Mouse (Mus musculus): ENCODE results near the gene Btg2. TPM values are rescaled to one million over a fixed set of nuclear protein-coding genes. Genes with fewer than 3 reads are reported as not detected.
A peak's percentile ranks its signal among the peaks of the same experiment; 100 is the strongest.

Gene Btg2
- polyA plus RNA-seq, 1 experiment from 2014 or later: 49.0 TPM

DNA sequence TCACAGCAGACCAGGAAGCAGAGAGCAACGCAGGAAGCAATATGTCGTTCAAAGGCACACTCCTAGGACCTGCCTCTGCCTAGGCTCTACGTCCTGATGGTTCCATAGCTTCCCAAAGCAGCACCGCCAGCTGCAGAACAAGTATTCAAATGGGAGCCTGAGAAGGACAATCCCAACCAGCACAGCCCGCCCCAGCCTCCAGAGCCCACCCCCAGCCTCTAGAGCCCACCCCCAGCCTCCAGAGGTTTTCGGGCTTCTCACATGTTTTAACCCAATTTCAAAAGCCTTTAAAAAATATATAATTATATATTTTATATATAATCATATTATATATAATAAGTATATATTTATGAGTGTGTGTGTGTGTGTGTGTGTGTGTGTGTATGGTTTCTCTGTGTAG, 29.4 kb downstream of the Btg2 start:
- no peak for ATAC-seq (ENCODE audit: low read depth)
- Histone ChIP-seq H3K27me3 (no peaks in the 10 kb centered on the region), H3K9me3 (no peaks in the 10 kb centered on the region), H3K27ac (replicated peaks) (no peak overlapping the region), H3K4me2 (no peak overlapping the region), H3K9ac (no peak overlapping the region), H3K36me3 (no peaks in the 10 kb centered on the region), H3K4me1 (replicated peaks) (no peaks in the 10 kb centered on the region), H3K4me3 (no peak overlapping the region)
- 76% methylated on average over 6 of the region's 6 CpGs for WGBS

DNA sequence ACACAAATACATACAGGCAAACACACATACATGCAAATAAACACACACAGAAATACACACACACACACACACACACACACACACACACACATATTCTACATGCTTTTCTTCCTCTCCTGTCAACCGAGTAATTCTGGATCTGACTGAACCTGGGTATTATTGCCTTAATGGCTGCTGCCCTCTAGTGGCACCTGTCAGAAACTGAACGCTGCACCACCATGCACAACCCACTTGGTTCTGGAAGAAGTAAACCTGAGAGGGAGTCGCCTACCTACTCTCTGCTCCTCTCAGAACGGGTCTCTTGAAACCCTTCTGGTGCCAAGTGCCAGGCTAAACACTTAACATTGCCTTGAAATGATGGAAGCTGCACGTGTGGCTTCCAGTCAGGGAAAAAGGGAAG, 30.2 kb downstream of the Btg2 start:
- Histone ChIP-seq H3K4me3 (no peak overlapping the region), H3K27me3 (no peaks in the 10 kb centered on the region), H3K27ac (replicated peaks) (no peak overlapping the region), H3K9me3 (no peaks in the 10 kb centered on the region), H3K36me3 (no peaks in the 10 kb centered on the region), H3K4me2 (no peak overlapping the region), H3K4me1 (replicated peaks) (no peaks in the 10 kb centered on the region), H3K9ac (no peak overlapping the region)
- 6% methylated on average over 5 of the region's 5 CpGs for WGBS
- peak; percentile 57; the same call in 1 of the 2 replicates for ATAC-seq (ENCODE audit: low read depth)

DNA sequence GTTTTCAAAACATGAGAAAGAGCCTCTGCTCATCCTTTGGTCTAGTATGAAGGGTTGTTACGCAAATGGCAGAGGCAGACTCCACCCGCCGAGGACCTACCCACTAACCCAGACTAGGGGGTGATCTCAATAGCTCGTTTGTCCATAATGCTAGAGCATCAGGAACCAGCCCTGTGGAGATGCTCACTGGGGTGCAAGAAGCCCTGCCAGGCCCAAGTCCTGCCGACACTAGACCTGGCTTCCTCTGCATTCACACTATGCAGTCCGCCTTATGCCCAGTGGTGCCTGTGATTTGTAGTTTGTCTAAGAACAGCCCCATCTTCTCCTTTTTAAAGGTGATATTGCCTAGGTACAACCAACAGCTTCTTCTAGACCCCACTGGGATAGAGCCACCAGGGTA, 31.5 kb downstream of the Btg2 start:
- no peaks in the 10 kb centered on the region for H3K9me3 ChIP-seq
- no peak overlapping the region for H3K4me3 ChIP-seq
- H3K27ac ChIP-seq (replicated peaks): no peak overlapping the region
- H3K27me3 ChIP-seq: no peaks in the 10 kb centered on the region
- 82% methylated on average over 6 of the region's 6 CpGs for WGBS
- no peaks in the 10 kb centered on the region for H3K36me3 ChIP-seq
- ATAC-seq (ENCODE audit: low read depth): no peak
- H3K9ac ChIP-seq: no peak overlapping the region
- H3K4me2 ChIP-seq: no peak overlapping the region
- H3K4me1 ChIP-seq (replicated peaks): peaks cover 12% of the 10 kb centered on the region

DNA sequence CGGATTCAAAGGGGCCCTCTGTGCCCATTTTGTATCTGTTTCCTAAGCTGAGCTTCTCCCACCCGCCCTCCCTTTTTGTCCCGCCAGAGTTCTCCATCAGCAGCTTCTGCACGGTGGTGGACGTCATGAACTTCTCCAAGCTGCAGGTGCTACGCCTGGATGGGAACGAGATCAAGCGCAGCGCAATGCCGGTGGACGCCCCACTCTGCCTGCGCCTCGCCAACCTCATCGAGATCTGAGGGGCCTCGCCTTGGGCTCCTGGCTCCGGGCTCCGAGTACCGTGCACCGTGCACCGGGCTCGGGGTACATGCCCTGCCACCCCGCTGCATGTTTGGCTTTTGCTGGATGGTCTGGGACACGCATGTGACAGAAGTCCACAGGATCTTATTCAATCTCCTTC, 32.5 kb downstream of the Btg2 start:
- ATAC-seq (ENCODE audit: low read depth): peak; percentile 38
- 31% methylated on average over 23 of the region's 23 CpGs for WGBS

DNA sequence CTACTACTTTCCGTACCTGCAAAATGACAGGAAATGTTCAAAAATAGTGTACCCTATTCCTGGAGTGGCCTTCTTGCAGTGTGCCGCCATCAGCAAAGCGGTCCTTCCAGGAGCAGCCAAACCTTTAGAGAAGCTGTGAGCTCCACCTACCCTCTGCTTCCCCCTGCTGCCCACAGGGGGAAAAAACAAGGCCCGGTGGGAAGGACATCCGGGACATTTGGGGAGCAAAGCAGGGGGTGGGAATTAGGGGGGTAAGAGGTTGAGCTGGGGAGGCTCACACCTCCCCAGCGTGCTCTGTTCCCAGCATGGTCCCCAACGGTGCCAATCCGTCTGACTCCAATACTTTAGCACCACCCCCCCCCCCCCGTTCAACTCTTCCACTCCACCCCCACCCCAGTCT, 32.9 kb downstream of the Btg2 start:
- no peaks in the 10 kb centered on the region for H3K9me3 ChIP-seq
- peaks cover 23% of the 10 kb centered on the region for H3K4me1 ChIP-seq (replicated peaks)
- no peaks in the 10 kb centered on the region for H3K36me3 ChIP-seq
- 8% methylated on average over 6 of the region's 9 CpGs for WGBS
- no peak overlapping the region for H3K27ac ChIP-seq (replicated peaks)
- peak; percentile 70 for ATAC-seq (ENCODE audit: low read depth)
- peak overlapping the region; percentile 65 for H3K9ac ChIP-seq
- peak overlapping the region; percentile 19; the same call in 1 of the 2 replicates for H3K4me3 ChIP-seq
- H3K27me3 ChIP-seq: no peaks in the 10 kb centered on the region
- peak overlapping the region; percentile 52 for H3K4me2 ChIP-seq

More for the DNA sequence above, 32.5 kb downstream of the Btg2 start:
- H3K4me3 ChIP-seq: peak overlapping the region; percentile 19; the same call in 1 of the 2 replicates
- no peaks in the 10 kb centered on the region for H3K27me3 ChIP-seq
- no peak overlapping the region for H3K27ac ChIP-seq (replicated peaks)
- H3K4me1 ChIP-seq (replicated peaks): peaks cover 22% of the 10 kb centered on the region
- H3K36me3 ChIP-seq: no peaks in the 10 kb centered on the region
- peak overlapping the region; percentile 52 for H3K4me2 ChIP-seq
- H3K9ac ChIP-seq: peak overlapping the region; percentile 65
- H3K9me3 ChIP-seq: no peaks in the 10 kb centered on the region

DNA sequence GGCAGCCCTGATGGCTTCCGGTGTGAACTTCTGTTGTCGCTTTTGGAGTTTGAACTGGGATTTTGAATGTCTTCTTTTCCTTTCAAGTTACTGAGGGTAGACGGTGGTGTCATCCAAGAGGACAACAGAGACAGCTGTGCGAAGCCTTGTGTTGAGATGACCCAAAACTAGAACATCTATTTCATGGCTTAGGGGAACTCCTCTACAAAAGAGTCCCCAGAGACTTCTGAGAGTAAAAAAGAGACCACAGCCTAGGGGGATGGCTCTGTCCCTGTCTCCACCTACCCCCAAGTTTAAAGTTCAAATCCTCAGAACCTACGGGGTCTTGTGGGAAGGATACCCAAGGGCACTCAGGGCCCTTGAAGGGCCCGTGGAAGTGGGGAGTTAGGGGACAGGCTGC, 34.1 kb downstream of the Btg2 start:
- no peak overlapping the region for H3K9ac ChIP-seq
- H3K36me3 ChIP-seq: no peaks in the 10 kb centered on the region
- no peaks in the 10 kb centered on the region for H3K27me3 ChIP-seq
- peaks cover 23% of the 10 kb centered on the region for H3K4me1 ChIP-seq (replicated peaks)
- no peak overlapping the region for H3K4me2 ChIP-seq
- H3K9me3 ChIP-seq: no peaks in the 10 kb centered on the region
- WGBS: 92% methylated on average over 6 of the region's 6 CpGs
- H3K4me3 ChIP-seq: no peak overlapping the region
- no peak for ATAC-seq (ENCODE audit: low read depth)
- no peak overlapping the region for H3K27ac ChIP-seq (replicated peaks)

DNA sequence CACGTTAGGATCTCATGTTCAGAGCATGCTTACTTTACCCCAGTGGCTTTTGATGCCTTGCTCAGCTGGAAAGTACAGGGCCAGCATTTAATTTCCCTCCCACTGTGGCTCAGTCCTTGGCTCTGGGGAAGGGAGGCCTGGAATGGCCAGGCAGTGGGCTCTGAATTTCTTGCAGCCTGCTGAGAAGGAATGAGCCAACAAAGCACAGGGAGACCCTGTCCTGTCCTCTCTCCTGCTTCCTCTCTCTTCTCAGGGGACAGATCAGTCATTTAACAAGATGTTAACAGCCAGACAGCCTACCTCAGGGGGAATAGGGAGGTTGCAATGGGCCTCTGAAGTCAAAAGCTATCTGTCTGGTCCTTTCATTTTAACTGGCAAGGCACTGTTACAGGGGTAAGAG, 36.6 kb downstream of the Btg2 start:
- H3K36me3 ChIP-seq: no peaks in the 10 kb centered on the region
- 0 out of 2 replicates have a peak overlapping the region, but pooled peaks have one; percentile 0 for H3K9ac ChIP-seq
- H3K4me1 ChIP-seq (replicated peaks): peaks cover 27% of the 10 kb centered on the region
- ATAC-seq (ENCODE audit: low read depth): no peak
- 8% methylated on average over 1 of the region's 1 CpGs for WGBS
- no peaks in the 10 kb centered on the region for H3K27me3 ChIP-seq
- H3K4me3 ChIP-seq: no peak overlapping the region
- H3K9me3 ChIP-seq: no peaks in the 10 kb centered on the region
- H3K27ac ChIP-seq (replicated peaks): no peak overlapping the region
- no peak overlapping the region for H3K4me2 ChIP-seq

DNA sequence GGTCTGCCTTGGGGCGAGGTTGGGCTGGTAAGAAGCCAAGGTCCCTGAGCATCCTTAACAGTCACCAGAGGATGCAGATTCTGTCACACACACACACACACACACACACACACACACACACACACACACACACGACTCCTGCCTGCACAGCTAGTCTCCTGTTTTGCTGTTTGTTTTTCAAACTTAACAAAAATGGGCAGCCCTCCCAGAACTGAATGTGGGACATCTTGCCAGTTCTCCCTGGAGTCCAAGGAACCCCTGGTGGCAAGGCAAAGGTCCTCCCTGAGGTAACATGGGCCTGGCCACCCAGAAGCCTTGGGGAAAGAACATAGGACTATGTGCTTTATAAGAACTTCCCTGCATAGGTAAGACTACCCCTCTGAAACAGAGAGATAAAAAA, 37.0 kb downstream of the Btg2 start:
- Histone ChIP-seq H3K4me3 (no peak overlapping the region), H3K27ac (replicated peaks) (no peak overlapping the region), H3K4me1 (replicated peaks) (peaks cover 30% of the 10 kb centered on the region), H3K27me3 (no peaks in the 10 kb centered on the region), H3K4me2 (no peak overlapping the region), H3K36me3 (no peaks in the 10 kb centered on the region), H3K9me3 (no peaks in the 10 kb centered on the region), H3K9ac (0 out of 2 replicates have a peak overlapping the region, but pooled peaks have one; percentile 0)
- ATAC-seq (ENCODE audit: low read depth): no peak
- 53% methylated on average over 2 of the region's 2 CpGs for WGBS

DNA sequence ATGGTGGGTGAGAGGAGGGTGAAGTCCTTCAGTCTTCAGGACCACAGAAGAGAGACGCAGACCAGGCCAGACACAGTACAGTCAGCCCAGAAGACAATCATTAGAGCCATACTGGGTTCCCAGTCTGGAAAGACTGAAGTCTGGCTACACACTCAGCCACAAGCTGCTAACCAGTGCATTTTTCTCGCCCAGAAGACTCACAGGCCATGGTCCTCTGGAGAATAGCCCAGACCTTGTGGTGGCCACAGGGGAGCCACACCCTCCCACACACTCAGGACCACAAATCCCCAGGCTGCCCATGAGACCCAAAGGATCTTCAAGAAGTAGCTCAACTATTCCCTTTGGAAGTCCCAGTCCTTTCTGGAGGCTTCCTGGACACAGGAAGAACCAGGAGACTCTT, 39.6 kb downstream of the Btg2 start:
- Histone ChIP-seq H3K4me3 (no peak overlapping the region), H3K9ac (no peak overlapping the region), H3K27ac (replicated peaks) (no peak overlapping the region), H3K27me3 (no peaks in the 10 kb centered on the region), H3K36me3 (no peaks in the 10 kb centered on the region), H3K9me3 (no peaks in the 10 kb centered on the region), H3K4me1 (replicated peaks) (peaks cover 30% of the 10 kb centered on the region), H3K4me2 (no peak overlapping the region)
- no peak for ATAC-seq (ENCODE audit: low read depth)
- WGBS: 89% methylated on average over 2 of the region's 2 CpGs

DNA sequence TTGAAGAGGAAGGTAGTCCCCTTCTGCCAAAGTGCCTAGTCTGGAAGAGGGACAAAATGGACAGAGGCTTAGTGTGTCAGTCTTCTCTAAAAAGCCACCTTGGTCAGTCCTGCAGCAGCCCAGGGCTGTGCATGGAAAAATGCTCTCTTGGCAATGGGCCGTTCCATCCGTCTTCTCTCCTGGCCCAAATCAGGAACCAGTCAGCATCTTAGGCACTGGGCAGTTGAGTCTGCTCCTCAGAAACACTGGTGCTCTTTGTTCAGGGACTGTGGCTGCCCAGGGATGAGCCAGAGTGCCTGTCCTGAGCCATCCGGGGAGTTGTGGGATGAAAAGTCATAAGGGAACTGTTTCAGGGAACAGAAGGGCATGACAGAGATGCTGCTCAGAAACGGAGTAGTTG, 40.6 kb downstream of the Btg2 start:
- Histone ChIP-seq H3K36me3 (no peaks in the 10 kb centered on the region), H3K27ac (replicated peaks) (no peak overlapping the region), H3K4me2 (no peak overlapping the region), H3K9ac (no peak overlapping the region), H3K27me3 (no peaks in the 10 kb centered on the region), H3K9me3 (no peaks in the 10 kb centered on the region), H3K4me3 (no peak overlapping the region), H3K4me1 (replicated peaks) (peaks cover 28% of the 10 kb centered on the region)
- ATAC-seq (ENCODE audit: low read depth): no peak
- 79% methylated on average over 4 of the region's 4 CpGs for WGBS

DNA sequence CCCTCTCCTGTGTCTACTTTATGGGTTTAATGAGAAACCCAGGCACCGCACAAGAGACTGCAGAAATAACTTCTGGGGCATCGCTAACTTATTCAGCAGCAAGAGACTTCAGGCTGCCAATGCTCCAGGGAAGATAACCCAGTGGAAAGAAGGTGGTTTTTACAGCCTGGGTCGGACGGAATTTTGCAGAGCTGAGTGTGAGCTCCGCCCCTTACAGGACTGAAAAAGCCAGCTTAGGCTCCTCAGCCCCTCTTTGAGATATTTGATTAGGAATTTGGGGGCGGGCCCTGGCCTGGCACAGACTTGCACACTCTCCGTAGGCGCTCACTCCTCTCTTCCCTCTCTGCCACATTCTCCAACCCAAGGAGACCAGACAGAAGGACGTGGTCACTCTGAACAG, 41.7 kb downstream of the Btg2 start, which contains the start of gene Fmod:
TSS of gene Fmod (plus strand) at position 83 of the 400 bp plus-strand sequence.
- H3K36me3 ChIP-seq: no peaks in the 10 kb centered on the region

DNA sequence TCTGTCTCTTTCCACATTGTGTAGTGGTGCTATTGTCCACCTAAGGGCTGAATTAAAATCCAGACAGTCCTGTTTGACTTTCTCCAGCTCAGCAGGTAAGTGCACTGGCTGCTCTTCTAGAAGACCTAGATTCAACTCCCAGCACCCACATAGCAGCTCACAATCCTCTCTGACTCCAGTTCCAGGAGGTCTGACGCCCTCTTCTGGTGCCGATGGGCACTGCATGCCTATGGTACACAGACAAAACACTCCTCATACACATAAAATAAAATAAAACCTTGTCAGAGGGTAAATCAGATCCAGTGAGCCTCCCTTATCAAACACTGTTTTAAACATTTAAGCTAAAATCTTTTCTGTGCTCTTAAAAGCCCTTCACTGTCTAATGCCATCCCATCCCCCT, 42.4 kb downstream of the Btg2 start:
- Histone ChIP-seq H3K9me3 (no peaks in the 10 kb centered on the region), H3K9ac (no peak overlapping the region), H3K4me2 (no peak overlapping the region), H3K4me3 (no peak overlapping the region), H3K27ac (replicated peaks) (no peak overlapping the region), H3K4me1 (replicated peaks) (peaks cover 9% of the 10 kb centered on the region; the same call in 1 of the 2 replicates), H3K36me3 (no peaks in the 10 kb centered on the region), H3K27me3 (no peaks in the 10 kb centered on the region)
- ATAC-seq (ENCODE audit: low read depth): no peak
- 60% methylated on average over 2 of the region's 2 CpGs for WGBS

More for the DNA sequence above, 41.7 kb downstream of the Btg2 start, which contains the start of gene Fmod:
- Histone ChIP-seq H3K27me3 (no peaks in the 10 kb centered on the region), H3K27ac (replicated peaks) (no peak within 1 kb of the TSS), H3K4me1 (replicated peaks) (peaks cover 16% of the 10 kb centered on the region), H3K9me3 (no peaks in the 10 kb centered on the region), H3K4me3 (no peak within 1 kb of the TSS), H3K4me2 (no peak within 1 kb of the TSS), H3K9ac (no peak within 1 kb of the TSS)
- 49% methylated on average over 9 of the region's 9 CpGs for WGBS
- no peak for ATAC-seq (ENCODE audit: low read depth)

DNA sequence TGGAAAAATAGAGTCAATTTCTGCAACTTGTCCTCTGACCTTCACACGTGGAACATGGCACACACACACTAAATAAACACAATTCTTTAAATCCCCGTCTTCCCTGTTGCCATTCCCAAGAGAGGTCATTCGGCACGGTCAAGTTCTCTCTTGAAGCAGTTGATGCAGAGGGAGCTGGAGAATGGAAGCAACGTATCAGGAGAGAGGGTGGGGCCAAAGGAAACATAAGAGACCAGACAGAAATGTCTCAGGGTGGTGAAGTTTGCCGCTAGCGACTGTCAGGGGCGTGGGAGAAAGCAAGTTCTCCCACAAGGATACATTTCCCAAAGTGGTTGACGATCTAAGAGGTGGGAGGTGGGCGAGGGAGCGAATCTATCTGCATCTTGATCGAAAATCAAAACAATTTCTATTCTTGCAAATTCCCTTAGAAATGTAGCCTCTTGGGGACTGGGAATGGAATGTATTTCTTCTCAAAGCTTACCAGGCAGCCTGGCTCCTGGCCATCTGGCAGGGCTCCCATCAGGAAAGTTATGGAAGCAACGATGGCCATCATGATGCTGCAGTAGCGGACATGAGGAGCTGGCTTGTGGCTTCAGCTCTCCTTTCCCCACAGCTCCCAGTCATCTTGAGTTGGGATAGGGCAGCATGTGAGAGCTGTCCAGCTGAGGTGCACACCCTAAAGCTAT, 50.6 kb downstream of the Btg2 start:
- H3K9me3 ChIP-seq: no peaks in the 10 kb centered on the region
- no peak overlapping the region for H3K4me3 ChIP-seq
- 88% methylated on average over 14 of the region's 14 CpGs for WGBS
- H3K27me3 ChIP-seq: no peaks in the 10 kb centered on the region
- no peak for ATAC-seq (ENCODE audit: low read depth)
- H3K4me2 ChIP-seq: no peak overlapping the region
- no peaks in the 10 kb centered on the region for H3K36me3 ChIP-seq
- no peaks in the 10 kb centered on the region for H3K4me1 ChIP-seq (replicated peaks)
- no peak overlapping the region for H3K27ac ChIP-seq (replicated peaks)
- no peak overlapping the region for H3K9ac ChIP-seq
